Mouse (Mus musculus) small intestine, adult 2 months (tissue): ENCODE data around the gene Srarp.

ENCODE experiments used
- CTCF ChIP-seq: fragments of 200-500 bp; IDR thresholded peaks from 2 replicates; pipeline ENCODE4 v1.5.1; 2012; ENCODE audit warnings: low read depth, mild to moderate bottlenecking, control low read depth, inconsistent platforms, low read length, moderate library complexity, mixed read lengths; ENCODE audit not compliant: insufficient replicate concordance, insufficient read length; ENCODE audit errors: extremely low read depth
- POLR2A ChIP-seq: fragments of 200-500 bp; IDR thresholded peaks from 2 replicates; pipeline ENCODE4 v1.6.1; 2012; ENCODE audit warnings: low read depth, mild to moderate bottlenecking, control low read depth, inconsistent platforms, low read length, moderate library complexity

GRCm38 (mm10) chr4:141397861-141398260 lies 38.0 kb downstream of the Srarp start:
- no peak for TF ChIP-seq POLR2A
- no peak for TF ChIP-seq CTCF
